Mouse (Mus musculus): ENCODE results near the gene Cadm1. TPM values are rescaled to one million over a fixed set of nuclear protein-coding genes. Genes with fewer than 3 reads are reported as not detected.

Cadm1 gene
- total RNA-seq (2023), result 0.82 to 1.8 TPM (median 1.1 TPM) in 4 replicates

GRCm38 (mm10) chr9:47529602-47530450, at the start of gene Cadm1:
Cadm1 (plus strand) TSS chr9:47530173.

